Mouse (Mus musculus) G1E (cell line): ENCODE data around the gene Hemgn. TPM values are rescaled to one million over a fixed set of nuclear protein-coding genes. Genes with fewer than 3 reads are reported as not detected.

Experiments used
- ATAC-seq: 2 replicates; pipeline ENCODE4 v1.8.0; 2016; ENCODE audit warnings: mild to moderate bottlenecking; ENCODE audit not compliant: insufficient number of reproducible peaks, poor library complexity, low FRiP score, severe bottlenecking; ENCODE audit errors: extremely low read depth
- DNase-seq: peaks from one replicate; pipeline ENCODE4 v3.0.0; 2012; ENCODE audit warnings: low spot score
- H3K27me3 ChIP-seq: 2 replicates; pipeline ENCODE4 v1.6.1; 2012; ENCODE audit warnings: mild to moderate bottlenecking, low read length, inconsistent platforms; ENCODE audit not compliant: insufficient read depth
- H3K36me3 ChIP-seq: replicated peaks from 2 replicates; pipeline ENCODE3; 2012; ENCODE audit warnings: mild to moderate bottlenecking, inconsistent platforms
- H3K4me1 ChIP-seq: 2 replicates; pipeline ENCODE4 v1.6.1; 2012; ENCODE audit warnings: low read depth, low read length, inconsistent platforms, mixed read lengths; ENCODE audit not compliant: insufficient read depth
- H3K4me3 ChIP-seq: 2 replicates; pipeline ENCODE4 v1.5.1; 2012; ENCODE audit warnings: low read depth, mild to moderate bottlenecking, inconsistent platforms, low read length, moderate library complexity, mixed read lengths
- H3K9me3 ChIP-seq: replicated peaks from 2 replicates; pipeline ENCODE4 v1.6.1; 2012; ENCODE audit warnings: inconsistent platforms
- CTCF ChIP-seq: IDR thresholded peaks from 2 replicates; pipeline ENCODE4 v1.5.1; 2012; ENCODE audit warnings: low read depth, low read length, inconsistent platforms, mixed read lengths
- GATA1 ChIP-seq: IDR thresholded peaks from 2 replicates; pipeline ENCODE4 v1.6.1; 2012; ENCODE audit warnings: borderline replicate concordance, low read length, inconsistent platforms, mixed read lengths
- GATA2 ChIP-seq: IDR thresholded peaks from 2 replicates; pipeline ENCODE4 v1.6.1; 2012; ENCODE audit warnings: low read depth, low read length, inconsistent platforms, borderline replicate concordance
- POLR2AphosphoS5 ChIP-seq: IDR thresholded peaks from 2 replicates; pipeline ENCODE4 v1.6.1; 2012; ENCODE audit warnings: low read depth, low read length, inconsistent platforms; ENCODE audit not compliant: insufficient replicate concordance
- TAL1 ChIP-seq: conservative IDR thresholded peaks from 2 replicates; pipeline ENCODE4 v1.6.1; 2012; ENCODE audit warnings: low read depth, low read length, inconsistent platforms, mixed read lengths
- polyA plus RNA-seq: library from polyadenylated mRNA; stranded (reverse); fragments of >175 nt; gene quantifications from 2 replicates; pipeline ENCODE4 v1.2.3, GENCODE M21; 2012
- total RNA-seq, 2 experiments: library from RNA; stranded (forward) in 1 of 2; stranded (reverse) in 1 of 2; fragments of 200-1000 nt in 1 of 2; fragments of >200 nt in 1 of 2; fragmentation: Nextera tagmentation in 1 of 2; gene quantifications; 2 replicates each; pipeline ENCODE4 v1.2.3; 2014 to 2017

Gene Hemgn
- total and polyA plus RNA-seq, 3 experiments = 6.3 to 132 (median 24.3) TPM

DNA sequence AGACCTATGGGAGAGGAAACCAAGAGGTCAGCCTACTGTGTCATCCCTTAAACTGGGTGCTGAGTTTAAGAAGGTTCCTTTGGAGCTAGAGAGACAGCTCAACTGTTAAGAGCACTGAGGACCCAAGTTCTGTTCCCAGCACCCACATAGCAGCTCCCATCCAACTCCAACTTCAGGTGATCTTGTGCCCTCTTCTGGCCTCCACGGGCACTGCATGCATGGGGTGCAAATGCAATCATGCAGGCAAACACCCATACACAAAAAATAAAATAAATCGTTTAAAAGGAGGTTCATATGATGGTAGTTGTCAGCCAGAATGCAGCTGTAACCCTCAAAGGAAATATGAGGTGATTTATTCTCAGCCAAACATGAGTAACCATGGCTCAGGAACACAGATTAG is 48.9 kb downstream of the Hemgn start:
- TF ChIP-seq GATA2 (no peak), POLR2AphosphoS5 (no peak), TAL1 (no peak), CTCF (no peak), GATA1 (no peak)
- ATAC-seq (no peak), DNase-seq (no peak)
- H3K4me1 ChIP-seq = no peaks in the 10 kb centered on the region; the same call in 1 of the 2 replicates
- H3K27me3 ChIP-seq = peaks cover 36% of the 10 kb centered on the region
- peaks cover 3% of the 10 kb centered on the region for H3K9me3 ChIP-seq
- no peaks in the 10 kb centered on the region for H3K36me3 ChIP-seq
- H3K4me3 ChIP-seq = no peak overlapping the region

DNA sequence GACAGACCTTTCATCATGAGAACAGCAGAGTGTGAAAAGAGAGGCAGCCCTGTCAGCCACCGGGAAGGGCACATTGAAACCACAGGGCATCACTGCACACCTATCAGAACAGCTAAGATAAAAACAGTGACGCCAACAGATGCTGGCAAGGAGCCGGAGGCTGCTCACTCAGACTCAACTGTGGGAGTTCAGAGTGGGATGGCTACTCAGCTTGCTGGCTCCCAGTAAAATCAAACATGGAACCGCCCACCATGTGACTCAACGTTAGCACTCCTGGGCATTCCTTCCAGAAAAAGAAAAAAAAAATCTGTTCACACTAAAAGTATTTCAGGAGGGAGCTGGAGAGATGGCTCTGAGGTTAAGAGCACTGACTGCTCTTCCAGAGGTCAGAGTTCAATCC is 52.0 kb downstream of the Hemgn start:
- TF ChIP-seq GATA2 = no peak
- no peak for TF ChIP-seq GATA1
- TF ChIP-seq TAL1 = no peak
- no peak for TF ChIP-seq CTCF
- no peak for TF ChIP-seq POLR2AphosphoS5
- no peak overlapping the region for H3K4me3 ChIP-seq
- H3K4me1 ChIP-seq = no peaks in the 10 kb centered on the region
- ATAC-seq (no peak), DNase-seq (no peak)
- H3K36me3 ChIP-seq = no peaks in the 10 kb centered on the region
- H3K9me3 ChIP-seq = peaks cover 3% of the 10 kb centered on the region
- peaks cover 24% of the 10 kb centered on the region for H3K27me3 ChIP-seq

- peaks cover 12% of the 10 kb centered on the region for H3K27me3 ChIP-seq
- H3K4me1 ChIP-seq = no peaks in the 10 kb centered on the region
- TF ChIP-seq TAL1 (no peak), GATA2 (no peak), CTCF (no peak), POLR2AphosphoS5 (no peak), GATA1 (no peak)
- no peaks in the 10 kb centered on the region for H3K36me3 ChIP-seq
- ATAC-seq (no peak), DNase-seq (no peak)
- peaks cover 3% of the 10 kb centered on the region for H3K9me3 ChIP-seq
- no peak overlapping the region for H3K4me3 ChIP-seq
These were observed 53.6 kb downstream of the Hemgn start for GRCm38 (mm10) chr4:46359539-46360253.

GRCm38 (mm10) chr4:46356351-46357133 is 56.8 kb downstream of the Hemgn start:
- DNase-seq (peak; percentile 27), ATAC-seq (no peak)
- TF ChIP-seq TAL1 = no peak
- TF ChIP-seq POLR2AphosphoS5 = no peak
- no peak for TF ChIP-seq GATA1
- peak; percentile 61; the same call in 1 of the 2 replicates for TF ChIP-seq CTCF
- TF ChIP-seq GATA2 = no peak
- H3K27me3 ChIP-seq = peaks cover 11% of the 10 kb centered on the region
- H3K9me3 ChIP-seq = no peaks in the 10 kb centered on the region
- no peaks in the 10 kb centered on the region for H3K4me1 ChIP-seq
- H3K36me3 ChIP-seq = no peaks in the 10 kb centered on the region
- no peak overlapping the region for H3K4me3 ChIP-seq

DNA sequence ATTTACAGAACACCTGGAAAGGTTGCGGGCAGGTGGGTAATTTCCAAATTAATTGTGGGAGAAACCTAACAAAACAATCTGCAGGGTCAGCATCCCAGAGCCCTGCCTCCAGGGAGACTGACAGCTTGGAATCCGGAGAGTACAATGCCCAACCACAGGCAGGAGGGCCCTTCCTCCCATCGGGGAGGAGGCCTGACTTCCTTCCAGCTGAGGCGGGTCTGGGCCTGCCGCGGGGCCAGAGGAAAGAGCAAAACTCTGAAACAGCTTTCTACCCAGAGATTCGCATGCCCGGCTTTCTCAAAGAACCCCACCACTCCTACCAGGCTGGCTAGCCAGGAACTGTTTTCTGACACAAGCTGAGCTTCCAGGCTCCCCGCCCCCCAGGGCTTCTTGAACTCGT is 60.3 kb downstream of the Hemgn start:
- Histone ChIP-seq H3K4me1 (no peaks in the 10 kb centered on the region), H3K27me3 (peaks cover 21% of the 10 kb centered on the region), H3K9me3 (no peaks in the 10 kb centered on the region), H3K4me3 (no peak overlapping the region), H3K36me3 (no peaks in the 10 kb centered on the region)
- DNase-seq = no peak
- TF ChIP-seq CTCF = no peak
- TF ChIP-seq GATA1 = no peak
- no peak for TF ChIP-seq POLR2AphosphoS5
- no peak for TF ChIP-seq TAL1
- no peak for TF ChIP-seq GATA2
- no peak for ATAC-seq

DNA sequence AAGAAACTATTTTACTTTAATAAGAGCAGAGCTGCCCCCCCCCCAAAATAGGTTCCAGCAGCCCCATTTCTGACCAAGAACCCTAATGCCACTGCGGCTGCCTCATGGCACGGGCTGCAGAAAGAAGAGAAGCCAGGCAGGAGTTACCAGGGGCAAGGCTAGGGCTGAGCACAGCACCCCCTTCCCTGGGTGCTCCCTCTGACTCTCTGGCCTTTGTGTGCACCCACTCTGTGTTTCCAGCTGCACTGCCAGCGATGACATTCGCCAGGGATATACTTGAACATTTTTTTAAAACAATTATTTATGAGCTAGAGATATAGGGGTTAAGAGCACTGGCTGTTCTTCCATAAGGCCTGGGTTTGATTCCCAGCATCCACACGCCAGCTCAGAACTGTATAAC is 63.8 kb downstream of the Hemgn start:
- H3K4me1 ChIP-seq = no peaks in the 10 kb centered on the region
- no peak overlapping the region for H3K4me3 ChIP-seq
- no peak for DNase-seq
- ATAC-seq = no peak
- no peaks in the 10 kb centered on the region for H3K36me3 ChIP-seq
- H3K27me3 ChIP-seq = peaks cover 23% of the 10 kb centered on the region; the same call in 1 of the 2 replicates
- H3K9me3 ChIP-seq = peaks cover 10% of the 10 kb centered on the region
- TF ChIP-seq POLR2AphosphoS5 = no peak
- TF ChIP-seq CTCF = no peak
- no peak for TF ChIP-seq GATA1
- no peak for TF ChIP-seq TAL1
- TF ChIP-seq GATA2 = no peak
